Mouse (Mus musculus) liver, adult 2 months (tissue): ENCODE measurements around the gene Slc22a28.

Source experiments
- CTCF ChIP-seq: fragments of 200-500 bp; IDR thresholded peaks from 2 replicates; pipeline ENCODE4 v1.5.1; 2011; ENCODE audit warnings: low read depth, low read length, control low read depth
- POLR2A ChIP-seq: fragments of 200-500 bp; IDR thresholded peaks from 2 replicates; pipeline ENCODE4 v1.6.1; 2011; ENCODE audit warnings: low read length, control low read depth; ENCODE audit not compliant: insufficient read depth; ENCODE audit errors: extremely low read depth

DNA sequence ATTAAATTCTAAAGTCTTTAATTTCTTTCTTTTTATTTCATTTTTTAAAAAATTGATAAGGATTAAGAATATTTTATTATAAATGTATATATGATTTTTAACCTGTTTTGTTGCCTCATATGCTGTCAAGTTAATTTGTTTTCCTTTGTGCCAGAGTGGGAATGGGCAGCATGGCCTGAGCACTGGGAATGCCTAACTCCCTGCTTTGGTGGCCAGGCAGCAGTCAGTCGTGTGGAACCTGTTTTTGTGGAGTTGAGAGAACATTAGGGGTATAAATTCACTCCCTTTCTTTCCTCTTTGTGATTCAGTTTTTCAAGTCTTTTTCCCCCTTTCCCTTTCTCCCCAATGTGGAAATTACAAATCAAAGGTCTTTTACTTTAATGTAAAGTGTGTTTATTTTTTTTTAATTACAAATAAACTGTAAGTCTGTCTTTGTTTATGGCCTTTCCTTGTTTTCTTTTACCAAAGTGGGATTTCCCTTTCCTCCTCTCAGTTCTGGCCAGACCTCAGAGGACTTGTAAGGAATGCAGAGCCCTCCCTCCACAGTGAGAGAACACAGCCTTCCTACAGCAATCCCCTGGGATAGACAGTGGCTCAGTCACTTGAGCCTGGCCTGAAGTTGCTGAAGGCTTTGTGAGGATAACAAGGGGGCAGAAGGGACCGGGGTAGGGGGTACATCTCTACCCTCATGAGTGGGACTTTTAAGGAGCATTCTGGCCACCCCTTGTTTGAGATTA, 17.2 kb upstream of the Slc22a28 start:
- TF ChIP-seq CTCF: no peak
- no peak for TF ChIP-seq POLR2A
